Mouse (Mus musculus) heart, postnatal 36 days (tissue): ENCODE measurements around the gene Il1rl2. TPM values are rescaled to one million over a fixed set of nuclear protein-coding genes. Genes with fewer than 3 reads are reported as not detected.
A peak's percentile ranks its signal among the peaks of the same experiment; 100 is the strongest.

ENCODE experiments used
- DNase-seq, 2 experiments: peaks; one replicate each; pipeline ENCODE4 v3.0.0; 2021 to 2022
- intact Hi-C: fragments of 180-260 bp; cut with DNase I; formaldehyde crosslinking; loops from one replicate; pipeline ENCODE4 v1.15.1; 2025
- total RNA-seq, 2 experiments: library from RNA; stranded (reverse); gene quantifications; 2 replicates each; pipeline ENCODE4 v1.2.3; 2021

The Il1rl2 gene
- total RNA-seq, 2 experiments from 2014 or later: 1.8 to 2.4 TPM

DNA sequence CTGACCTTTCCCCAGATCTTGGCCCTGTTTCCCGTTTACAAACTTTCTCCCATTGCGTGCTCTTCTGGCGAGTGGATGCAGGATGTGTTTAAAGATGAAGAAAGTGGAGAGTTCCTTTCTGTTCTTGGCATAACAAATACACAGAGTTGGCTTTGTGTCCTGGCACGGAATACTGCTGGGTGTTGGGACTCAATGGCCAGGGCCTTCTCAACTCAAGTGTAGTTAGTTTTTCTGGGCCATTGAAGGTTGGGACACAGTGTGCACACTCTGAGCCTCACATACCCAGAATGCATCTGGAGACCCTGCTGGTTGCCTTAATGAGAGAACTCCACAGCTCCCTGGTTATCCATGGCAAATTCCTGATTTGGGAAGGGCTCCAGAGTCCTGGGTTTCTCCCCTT, 50.7 kb downstream of the Il1rl2 start:
- intact Hi-C loops: loop anchor here (5.0 to 10.0 kb wide), 3 partner anchors 148 to 690 kb away; partner anchors contain the start of gene Il1r1
- peak; percentile 48 to 62 for DNase-seq

DNA sequence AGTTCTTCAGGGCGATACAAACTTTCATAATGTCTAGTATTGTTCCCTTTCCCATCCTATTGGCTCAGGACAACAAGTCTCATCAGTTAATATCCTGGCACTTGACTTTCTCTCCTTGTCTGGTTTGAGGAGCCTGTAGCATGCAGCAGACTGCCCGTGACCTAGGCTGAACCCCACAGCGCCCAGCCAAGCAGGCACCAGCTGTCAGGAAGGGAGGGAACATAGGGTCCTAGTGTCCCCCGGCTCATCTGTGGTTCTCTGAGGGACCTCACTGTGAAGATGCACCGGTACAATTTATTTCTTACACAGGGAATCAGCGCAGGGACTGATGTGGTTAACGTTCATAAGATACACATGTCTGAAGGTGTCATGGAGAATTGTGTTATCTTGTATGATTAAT, 52.3 kb downstream of the Il1rl2 start:
- intact Hi-C loops: loop anchor here (5.0 to 10.0 kb wide), 3 partner anchors 149 to 692 kb away; partner anchors contain the start of gene Il1r1

DNA sequence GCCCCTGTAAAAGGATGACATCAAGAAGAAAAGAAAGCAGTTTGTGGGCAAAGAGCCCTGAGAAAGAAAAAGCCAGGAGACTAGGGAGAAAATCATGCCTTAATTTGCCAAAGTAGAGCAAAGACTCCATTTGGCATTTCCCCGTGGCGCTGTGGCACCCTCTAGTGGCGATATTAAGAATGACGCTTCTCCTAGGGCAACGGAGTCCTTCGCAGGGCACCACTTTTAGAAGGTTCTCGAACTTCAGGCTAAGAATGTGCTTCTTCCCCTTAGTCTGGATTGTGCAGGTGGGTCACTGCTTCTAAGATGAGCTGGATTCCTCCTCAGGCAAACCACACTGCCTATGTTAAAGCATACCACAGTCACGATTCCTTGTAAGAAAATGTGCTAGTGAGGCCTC, 54.4 kb downstream of the Il1rl2 start:
- peak; percentile 76 to 80 for DNase-seq
- intact Hi-C loops: loop anchor here (1.0 to 10.0 kb wide), 5 partner anchors 151 to 694 kb away; partner anchors contain the start of gene Il1r1

More for the DNA sequence above, 52.3 kb downstream of the Il1rl2 start:
- no peak for DNase-seq

DNA sequence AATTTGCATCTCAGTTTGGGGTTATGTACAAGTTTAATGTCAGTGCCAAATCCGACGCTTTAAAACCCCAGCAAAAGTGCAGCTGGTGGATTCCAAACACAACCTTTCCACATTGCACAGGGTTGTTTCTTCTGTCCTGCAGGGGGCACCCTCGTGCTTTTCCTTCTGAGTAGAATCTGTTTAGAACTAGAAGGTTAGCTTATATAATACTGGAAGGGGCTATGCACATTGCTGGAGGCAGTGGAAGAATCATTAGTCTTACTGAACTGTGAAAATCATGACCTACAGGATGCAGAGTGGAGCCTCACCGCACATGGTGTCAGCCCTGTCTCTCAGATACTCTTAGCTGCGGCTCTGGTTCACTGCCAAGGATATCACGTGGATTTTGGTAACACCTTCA, 55.7 kb downstream of the Il1rl2 start:
- intact Hi-C loops: loop anchor here (1.0 to 5.0 kb wide), 2 partner anchors 164 to 277 kb away; no protein-coding TSS in a partner anchor
- DNase-seq: peak; percentile 60 to 75

DNA sequence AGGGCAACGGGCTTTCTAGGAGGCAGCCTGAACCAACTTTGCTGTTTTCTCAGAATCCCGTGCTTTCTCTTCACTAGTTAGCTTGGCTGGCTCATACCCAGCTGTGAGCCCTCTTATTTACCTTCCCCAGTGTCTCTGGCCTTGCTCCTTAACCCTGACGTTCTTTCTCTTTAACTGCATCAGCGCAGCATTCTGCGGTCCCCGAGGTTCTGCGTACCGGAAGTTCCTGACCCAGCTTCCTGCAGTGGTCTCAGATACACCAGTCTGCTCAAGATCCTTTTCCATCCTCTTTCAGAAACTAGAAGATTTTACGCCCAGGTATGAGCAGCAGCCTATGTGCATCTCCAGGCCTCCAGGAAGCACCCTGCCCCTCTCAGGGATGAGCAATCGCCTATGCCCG, 56.6 kb downstream of the Il1rl2 start:
- intact Hi-C loops: loop anchor here (1.0 to 5.0 kb wide), 2 partner anchors 163 to 276 kb away; no protein-coding TSS in a partner anchor
- no peak for DNase-seq

DNA sequence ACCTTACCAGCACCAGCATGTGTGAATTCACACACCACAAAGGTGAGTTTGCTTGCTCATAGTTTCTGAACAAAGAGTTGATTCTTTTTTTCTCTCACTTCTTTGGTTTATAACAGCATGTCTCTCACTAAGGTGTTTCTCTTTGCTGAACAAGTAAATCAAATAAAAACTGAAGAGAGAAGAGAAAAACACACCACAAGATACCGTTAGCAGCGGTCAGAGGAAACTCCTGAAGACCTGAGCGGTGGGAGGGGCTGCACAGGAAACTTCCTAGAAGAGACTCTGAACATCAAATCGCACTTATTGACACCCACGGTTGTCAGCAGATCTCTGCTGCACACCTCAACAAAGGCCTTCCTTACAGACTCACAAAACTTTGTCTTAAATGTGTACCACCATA, 58.4 kb downstream of the Il1rl2 start:
- intact Hi-C loops: loop anchor here (5.0 kb wide), 1 partner anchor 274 kb away; no protein-coding TSS in a partner anchor
- DNase-seq: no peak

DNA sequence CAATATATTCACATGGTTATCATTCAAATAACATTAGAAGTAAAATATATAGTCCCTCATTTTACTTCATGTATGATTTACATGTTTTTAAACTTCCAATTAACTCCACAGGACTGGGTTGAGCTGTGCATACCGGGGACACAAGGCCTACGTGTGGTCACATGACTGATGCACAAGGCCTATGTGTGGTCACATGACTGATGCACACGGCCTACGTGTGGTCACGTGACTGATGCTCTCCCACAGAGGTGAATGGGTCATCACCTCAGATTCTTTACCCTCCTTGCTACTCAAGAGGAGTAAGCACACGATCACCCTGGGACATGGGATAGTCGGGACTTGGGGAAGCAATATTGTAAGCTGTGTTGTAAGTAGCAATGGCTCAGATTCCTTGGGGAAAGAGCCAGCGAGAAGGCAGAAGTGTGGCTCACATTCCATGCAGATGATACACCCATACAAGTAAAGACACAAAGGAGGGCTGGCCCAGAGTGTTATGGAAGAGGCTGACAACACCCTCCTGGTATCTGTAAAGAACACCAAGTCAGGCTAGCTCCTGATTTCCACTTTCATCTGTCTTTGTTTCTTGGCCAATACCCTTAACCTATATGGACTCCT, 60.6 kb downstream of the Il1rl2 start:
- intact Hi-C loops: loop anchor here (5.0 kb wide), 1 partner anchor 272 kb away; no protein-coding TSS in a partner anchor

DNA sequence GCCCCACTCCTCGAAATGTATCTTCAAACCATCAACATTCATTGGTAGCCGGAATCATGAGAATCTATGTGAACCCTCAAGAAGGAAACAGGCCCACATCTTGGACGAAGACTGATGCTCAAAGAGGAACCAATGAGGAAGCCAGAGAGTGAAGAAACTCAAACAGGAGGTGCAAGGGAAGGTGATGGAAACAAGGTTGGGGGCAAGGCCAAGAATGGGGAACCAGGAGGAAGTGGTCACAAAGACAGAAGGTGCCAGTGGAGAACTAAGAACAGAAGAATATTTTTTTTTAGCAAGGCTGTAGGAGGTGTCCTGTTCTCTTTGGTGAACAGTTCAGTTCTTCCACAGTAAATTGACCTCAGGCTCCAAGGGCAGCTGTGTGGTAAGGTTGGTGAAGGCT, 67.0 kb downstream of the Il1rl2 start:
- intact Hi-C loops: no loop called here
- DNase-seq: no peak

More for the DNA sequence above, 60.6 kb downstream of the Il1rl2 start:
- DNase-seq: no peak

DNA sequence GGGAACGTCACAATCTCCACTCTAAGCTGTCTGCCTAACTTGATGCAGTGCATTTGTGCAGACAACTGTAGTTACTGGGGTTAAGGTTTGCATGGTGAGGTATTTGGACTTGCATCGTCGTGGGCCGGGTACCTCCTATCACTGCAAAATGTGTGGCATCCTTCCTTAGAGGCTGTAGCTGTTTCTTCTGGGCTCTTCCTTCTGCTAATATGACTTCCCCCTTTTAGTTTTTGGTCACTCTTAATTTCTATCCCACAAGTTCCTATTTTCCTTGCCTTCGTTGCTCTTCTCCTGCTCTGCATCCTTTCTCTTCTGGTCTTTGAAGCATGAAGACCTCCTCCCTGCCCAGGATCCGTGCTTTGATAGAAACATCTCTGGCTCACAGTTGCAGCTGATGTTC, 68.1 kb downstream of the Il1rl2 start:
- intact Hi-C loops: no loop called here

DNA sequence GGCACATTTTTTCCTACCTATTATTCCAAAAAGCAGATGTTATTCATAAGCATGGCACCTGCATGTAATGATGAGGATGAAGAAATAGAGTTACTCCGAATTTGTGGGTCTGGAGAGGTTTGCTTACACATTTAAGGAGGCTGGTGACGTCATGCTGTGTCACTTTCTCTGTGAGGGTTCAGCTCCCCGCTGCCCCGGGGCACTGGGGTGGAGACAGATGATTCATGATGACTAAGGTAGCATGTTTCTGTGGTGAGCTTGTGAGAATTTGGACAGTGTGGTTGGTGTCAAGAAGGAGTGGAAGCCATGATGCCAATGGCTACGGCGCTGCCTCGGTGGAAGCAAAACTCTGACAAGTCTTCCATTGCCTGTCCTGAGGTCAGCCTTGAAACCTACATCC, 68.8 kb downstream of the Il1rl2 start:
- intact Hi-C loops: no loop called here
- DNase-seq: no peak

More for the DNA sequence above, 68.1 kb downstream of the Il1rl2 start:
- DNase-seq: no peak

DNA sequence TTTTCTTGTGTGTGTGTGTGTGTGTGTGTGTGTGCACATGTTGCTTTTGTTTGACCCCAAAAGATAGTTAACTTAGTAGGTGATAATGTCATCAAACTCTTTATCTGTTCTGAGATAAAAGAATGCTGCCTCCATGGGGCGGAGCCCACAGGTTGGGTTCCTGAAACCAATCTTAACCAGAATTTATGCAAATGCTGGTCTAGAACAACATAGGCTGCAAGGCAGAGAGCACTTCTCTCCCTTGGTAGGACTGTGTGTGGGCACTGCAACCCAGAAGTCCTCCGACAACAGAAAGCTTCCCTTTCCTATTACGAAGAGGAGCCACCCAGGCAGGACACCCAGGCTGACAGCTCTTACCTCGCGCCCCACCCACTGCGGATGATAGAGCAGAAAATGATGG, 75.2 kb downstream of the Il1rl2 start:
- DNase-seq: no peak
- intact Hi-C loops: no loop called here

DNA sequence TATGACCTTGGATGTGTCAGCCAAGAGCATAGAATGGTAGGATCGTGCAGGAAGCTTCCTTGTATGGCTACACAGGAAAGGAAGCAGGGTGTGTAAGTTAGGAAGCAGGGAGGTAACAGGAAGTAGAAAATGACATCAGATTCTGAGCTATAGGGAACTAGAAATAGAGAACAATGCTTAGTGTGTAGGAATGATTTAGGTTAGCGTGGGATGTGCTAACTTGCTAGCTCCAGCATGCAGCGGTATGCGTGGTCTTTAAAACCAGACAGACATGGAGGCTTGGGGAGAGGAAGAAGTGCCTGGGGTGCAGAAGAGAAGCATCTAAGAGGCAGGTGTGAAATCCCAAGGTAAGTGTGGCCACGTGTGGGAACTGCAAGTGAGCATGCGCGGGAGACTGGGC, 80.3 kb downstream of the Il1rl2 start:
- intact Hi-C loops: no loop called here
- DNase-seq: peak; percentile 15 to 41

DNA sequence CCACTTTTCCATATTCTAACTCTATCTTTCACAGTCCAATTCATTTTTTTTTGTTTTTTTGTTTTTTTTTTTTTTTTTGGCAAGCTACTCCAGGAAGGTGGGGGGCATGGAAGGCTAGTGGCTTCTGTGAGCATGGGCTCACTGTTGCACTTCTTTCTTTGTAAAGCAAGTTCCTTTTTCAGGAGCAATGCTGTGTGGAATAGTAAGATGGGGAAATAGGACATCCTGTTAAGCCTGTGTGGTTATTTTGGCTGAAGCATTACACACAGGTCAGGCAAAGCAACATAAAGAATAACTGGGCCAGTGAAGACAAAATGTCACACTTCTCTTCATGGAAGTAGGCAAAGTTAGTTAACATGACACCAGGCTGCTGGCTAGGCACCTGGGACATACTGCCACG, 85.5 kb downstream of the Il1rl2 start:
- intact Hi-C loops: no loop called here
- DNase-seq: no peak

DNA sequence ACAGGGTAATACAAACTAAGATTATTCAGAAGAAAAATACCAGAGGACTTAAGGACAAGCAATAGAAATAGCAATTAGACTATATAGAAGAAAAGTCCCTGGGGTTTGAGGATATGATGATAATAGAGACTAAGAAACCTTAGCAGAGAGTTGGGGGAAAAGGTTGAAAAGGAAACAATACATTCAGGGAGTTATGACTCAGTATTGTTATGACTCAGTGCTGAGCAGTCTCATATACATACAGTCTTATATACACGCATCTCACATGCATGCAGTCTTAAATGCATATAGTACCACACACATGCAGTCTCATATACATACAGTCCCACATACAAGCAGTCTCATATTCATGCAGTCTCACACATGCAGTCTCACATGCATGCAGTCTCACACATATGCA, 88.6 kb downstream of the Il1rl2 start:
- no peak for DNase-seq
- intact Hi-C loops: no loop called here

DNA sequence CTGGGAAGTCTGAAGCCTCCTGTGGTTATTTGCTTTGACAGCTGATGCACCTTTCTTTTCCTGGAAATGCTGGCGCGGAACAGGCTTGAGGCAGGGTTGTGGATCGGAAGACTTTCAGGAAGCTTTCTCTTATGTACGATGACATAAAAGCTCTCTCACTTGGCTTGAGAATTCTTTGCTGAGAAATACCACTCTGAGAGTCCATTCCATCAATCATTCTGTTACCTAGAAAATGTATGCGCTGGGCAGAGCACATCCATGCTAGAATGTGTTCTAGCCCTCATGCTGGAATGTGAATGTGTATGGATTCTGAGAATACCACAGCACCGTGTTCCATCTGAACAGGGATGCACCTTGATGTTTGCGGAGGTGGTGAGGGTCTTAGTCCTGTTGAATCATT, 89.9 kb downstream of the Il1rl2 start:
- DNase-seq: no peak
- intact Hi-C loops: no loop called here

DNA sequence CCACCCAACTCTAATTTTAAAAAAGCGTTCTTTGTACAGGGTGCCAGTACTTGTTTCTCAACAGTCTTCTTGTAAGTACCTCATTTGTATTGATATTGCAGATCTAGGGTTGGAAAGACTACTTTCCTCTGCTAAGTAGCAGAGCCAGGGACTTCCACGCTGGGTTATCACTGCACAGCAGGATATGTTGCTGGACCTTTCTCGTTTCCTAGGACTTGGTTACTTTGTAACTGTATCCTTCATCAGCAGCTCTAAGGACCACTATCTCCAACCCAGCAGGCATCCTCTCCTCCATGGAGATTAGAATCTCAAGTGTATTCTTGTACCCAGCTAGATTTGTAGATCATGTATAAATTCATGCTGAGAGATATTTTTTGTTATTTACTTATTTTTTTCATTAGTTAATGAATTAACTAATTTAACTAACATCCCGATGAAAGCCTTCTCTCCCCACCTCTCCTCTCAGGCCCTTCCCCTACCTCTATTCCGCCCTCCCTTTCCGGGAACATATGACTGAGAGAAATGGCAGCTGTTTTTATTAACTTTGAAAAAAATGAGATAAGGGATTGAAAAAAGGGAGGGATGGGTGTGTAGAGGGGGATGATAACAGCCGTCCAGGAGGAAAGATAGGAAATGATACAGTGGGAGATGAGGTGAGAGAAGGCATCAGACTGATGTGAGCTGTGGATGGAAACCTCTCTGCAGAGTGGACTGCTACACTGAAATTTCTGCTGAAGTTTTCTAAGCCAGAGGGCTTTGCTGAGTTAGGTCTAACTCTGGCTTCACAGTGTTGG, 90.7 kb downstream of the Il1rl2 start:
- intact Hi-C loops: no loop called here
- DNase-seq: no peak

DNA sequence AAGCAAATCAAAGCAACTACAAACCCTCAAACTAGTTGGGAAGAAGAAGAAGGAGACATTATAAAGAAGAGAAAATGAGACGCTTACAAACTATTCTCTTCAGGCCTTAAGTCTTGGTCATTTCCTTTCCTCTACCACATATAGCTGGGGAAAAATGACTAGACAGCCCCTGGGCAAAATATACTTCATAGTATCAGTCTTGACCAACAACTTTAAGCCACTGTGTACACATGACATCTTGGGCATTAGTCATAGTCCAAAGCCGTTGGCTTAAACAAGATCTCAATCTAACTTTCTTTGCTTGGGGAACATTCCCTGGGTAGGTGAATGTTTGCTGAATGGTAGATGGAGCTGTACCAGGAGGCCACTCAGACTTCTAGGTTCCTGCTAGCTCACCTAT, 92.6 kb downstream of the Il1rl2 start:
- DNase-seq: no peak
- intact Hi-C loops: no loop called here

Other genes with a start within 250 kb of the Il1rl2 start
- gene Il1r1, start 99.5 kb upstream of the Il1rl2 start, total RNA-seq: 1 to 10 TPM; 5.3 to 6.4 TPM
- under 1 TPM; 0.80 to 0.87 TPM for gene Il1rl1, start 105.0 kb downstream of the Il1rl2 start, total RNA-seq
- 1 to 10 TPM in 1 of 2 experiments, under 1 TPM in 1; 0.81 to 1.3 TPM for gene Il18r1, start 140.9 kb downstream of the Il1rl2 start, total RNA-seq
- not detected for gene Il18rap, start 190.8 kb downstream of the Il1rl2 start, total RNA-seq